In genomic region chr5:125159293-125159692, GRCm38 (mm10) we compare ENCODE assay signal across 9 mouse cellular contexts. TPM values are rescaled to one million over a fixed set of nuclear protein-coding genes. Genes with fewer than 3 reads are reported as not detected.
DNase-seq lines count a peak whose midpoint lies in the region; ATAC-seq and TF ChIP-seq lines count a peak whose summit lies in the region.
"Had no signal": no experiment of that assay in that cellular context is flagged by ENCODE, and none has a peak within 500 bp of the region (broad histone marks: within the 10 kb centered on the region; RNA-seq: fewer than 3 reads in every experiment).

No protein-coding gene starts in this region.

- no peaks in the 10 kb centered on the region for H3K27me3 ChIP-seq in forebrain, embryonic 10.5 days (ENCODE audit: poor library complexity, severe bottlenecking)
- no peaks in the 10 kb centered on the region for H3K27me3 ChIP-seq in heart, embryonic 16.5 days (ENCODE audit: control insufficient read depth, insufficient read depth, low read length)
- no peaks in the 10 kb centered on the region for H3K27me3 ChIP-seq in midbrain, embryonic 11.5 days (ENCODE audit: control insufficient read depth, insufficient read depth, low read length)

- 14% methylated on average over 12 of the region's 12 CpGs for whole genome bisulfite sequencing in forebrain, embryonic 10.5 days
- 5% methylated on average over 12 of the region's 12 CpGs for WGBS in heart, embryonic 16.5 days
- 14% methylated on average over 12 of the region's 12 CpGs for WGBS in midbrain, embryonic 11.5 days

- peak overlapping the region; percentile 58; the same call in 1 of the 2 replicates for H3K9ac ChIP-seq in ES-E14 (ENCODE audit: insufficient read depth, low read depth, low read length, poor library complexity, severe bottlenecking)
- peak overlapping the region; percentile 31 for H3K9ac ChIP-seq in heart, embryonic 16.5 days (ENCODE audit: low read length)
- H3K9ac ChIP-seq in midbrain, embryonic 11.5 days (ENCODE audit: low read length), result peak overlapping the region; percentile 39; the same call in 1 of the 2 replicates

- in situ Hi-C loops in ES-E14 (cut with MboI; ENCODE audit: low sequenced_read_pairs in 2 of 2, unreplicated experiment in 2 of 2), result no loop called here

- H3K9me3 ChIP-seq in ES-E14 (ENCODE audit: control insufficient read depth, insufficient read depth, low read depth, low read length), result no peaks in the 10 kb centered on the region
- no peaks in the 10 kb centered on the region for H3K9me3 ChIP-seq in forebrain, embryonic 10.5 days
- H3K9me3 ChIP-seq in heart, embryonic 16.5 days (replicated peaks; ENCODE audit: control insufficient read depth, low read length), result no peaks in the 10 kb centered on the region
- H3K9me3 ChIP-seq in midbrain, embryonic 11.5 days (ENCODE audit: control insufficient read depth, low read length), result no peaks in the 10 kb centered on the region

- DNase-seq in ES-E14 (ENCODE audit: low read depth, low spot score), result no peak
- DNase-seq in adrenal gland, postnatal 36 days, result peak; percentile 89 to 91
- DNase-seq in forebrain, embryonic 10.5 days (ENCODE audit: extremely low spot score, low spot score), result peak; percentile 59
- DNase-seq in kidney, postnatal 14 days, result peak; percentile 90
- DNase-seq in midbrain, embryonic 11.5 days (ENCODE audit: low spot score, missing footprints), result peak; percentile 92
- peak; percentile 48 for DNase-seq in yolk sac, embryonic 10.5 days (ENCODE audit: low spot score)

- H3K4me3 ChIP-seq in ES-E14 (ENCODE audit: insufficient read depth in 1 of 2, low read depth in 1 of 2, low read length in 2 of 2, poor library complexity in 1 of 2, severe bottlenecking in 1 of 2), result peak overlapping the region; percentile 37 to 41; a peak in 3 of 4 replicates
- peak overlapping the region; percentile 35 for H3K4me3 ChIP-seq in forebrain, embryonic 10.5 days
- no peak overlapping the region for H3K4me3 ChIP-seq in heart, embryonic 16.5 days (ENCODE audit: low read length)
- no peak overlapping the region for H3K4me3 ChIP-seq in midbrain, embryonic 11.5 days (ENCODE audit: low read depth, low read length)
- H3K4me3 ChIP-seq: erythroblast, embryonic 14.5 days had no signal

- ATAC-seq in heart, embryonic 16.5 days (replicated peaks; ENCODE audit: extremely low read depth, insufficient read depth, low FRiP score), result peak; percentile 66
- ATAC-seq in midbrain, embryonic 11.5 days (ENCODE audit: low FRiP score), result peak; percentile 71
- no peak for ATAC-seq in monocyte, adult 5-6 weeks (replicated peaks; ENCODE audit: insufficient number of reproducible peaks, low FRiP score, low TSS enrichment, poor library complexity, severe bottlenecking)

- H3K4me2 ChIP-seq in heart, embryonic 16.5 days (ENCODE audit: low read depth, low read length), result peak overlapping the region; percentile 54
- H3K4me2 ChIP-seq in midbrain, embryonic 11.5 days, result peak overlapping the region; percentile 8; the same call in 1 of the 2 replicates

- no peak overlapping the region for H3K27ac ChIP-seq in ES-E14 (ENCODE audit: insufficient read depth, low read depth, low read length, poor library complexity, severe bottlenecking)
- H3K27ac ChIP-seq in forebrain, embryonic 10.5 days, result peak overlapping the region; percentile 86
- peak overlapping the region; percentile 70 for H3K27ac ChIP-seq in heart, embryonic 16.5 days (ENCODE audit: low read length)
- H3K27ac ChIP-seq in midbrain, embryonic 11.5 days (ENCODE audit: low read depth, low read length), result peak overlapping the region; percentile 74

- H3K36me3 ChIP-seq in ES-E14 (ENCODE audit: control insufficient read depth, insufficient read depth, low read length, poor library complexity, severe bottlenecking), result no peaks in the 10 kb centered on the region; the same call in 1 of the 2 replicates
- H3K36me3 ChIP-seq in forebrain, embryonic 10.5 days (replicated peaks), result peaks cover 7% of the 10 kb centered on the region
- no peaks in the 10 kb centered on the region for H3K36me3 ChIP-seq in heart, embryonic 16.5 days (ENCODE audit: control insufficient read depth, insufficient read depth)
- no peaks in the 10 kb centered on the region for H3K36me3 ChIP-seq in midbrain, embryonic 11.5 days (ENCODE audit: control insufficient read depth, insufficient read depth, low read length)

- H3K4me1 ChIP-seq in ES-E14 (ENCODE audit: control insufficient read depth in 2 of 2, insufficient read depth in 2 of 2, low read length in 2 of 2, poor library complexity in 1 of 2), result peaks cover 10 to 71% of the 10 kb centered on the region in 2 experiments; a peak in 3 of 4 replicates
- H3K4me1 ChIP-seq in forebrain, embryonic 10.5 days, result peaks cover 94% of the 10 kb centered on the region
- H3K4me1 ChIP-seq in heart, embryonic 16.5 days (ENCODE audit: control insufficient read depth, insufficient read depth, low read length), result peaks cover 63% of the 10 kb centered on the region
- H3K4me1 ChIP-seq in midbrain, embryonic 11.5 days (ENCODE audit: control insufficient read depth, insufficient read depth, low read length), result peaks cover 81% of the 10 kb centered on the region

TF ChIP-seq in ES-E14, 5 proteins besides CTCF, POLR2A, EP300 and RAD21:
- no peak for TF ChIP-seq ZNF384 (IDR thresholded peaks at IDR 0.05; ENCODE audit: low read depth, low read length)
- TF ChIP-seq MAFK (IDR thresholded peaks at IDR 0.05; ENCODE audit: insufficient read depth, low read depth, low read length), result no peak
- no peak for TF ChIP-seq HCFC1 (IDR thresholded peaks at IDR 0.05; ENCODE audit: borderline replicate concordance, insufficient read depth, low read length)
- TF ChIP-seq CHD2 (IDR thresholded peaks at IDR 0.05; ENCODE audit: low read depth, low read length), result no peak
- no peak for TF ChIP-seq ZC3H11A (IDR thresholded peaks at IDR 0.05; ENCODE audit: borderline replicate concordance, low read depth, low read length)

RNA-seq across cellular contexts. Expression of gene Ncor2, which starts 19.7 kb away (rescaled TPM):
- 19.8 and 19.9 TPM in 2 replicates for total RNA-seq in ES-E14 (2012; rRNA removed)
- 100 to 1,000 TPM; 217 to 310 TPM for total RNA-seq in adrenal gland, postnatal 36 days (2021)
- polyA plus RNA-seq in forebrain, embryonic 10.5 days (2016; fragmentation: Nextera tagmentation; extraction: Ambion mirVana), result 15.7 and 17.8 TPM in 2 replicates
- polyA plus RNA-seq in heart, embryonic 16.5 days (2015; fragmentation: Nextera tagmentation; extraction: Ambion mirVana), result 17.6 and 19.1 TPM in 2 replicates
- polyA plus RNA-seq in midbrain, embryonic 11.5 days (2014; fragmentation: Nextera tagmentation; extraction: Ambion mirVana), result 13.4 and 14.7 TPM in 2 replicates
- total RNA-seq in monocyte, adult 5-6 weeks (2017), result 14.4 to 63.8 TPM (median 24.3 TPM) in 3 replicates

Comparison
In these comparisons a context has a peak if more than half of its experiments do, and no peak if none do; other contexts are left out.
1. H3K4me3 ChIP-seq: peak in ES-E14 (2 of 2) and forebrain, embryonic 10.5 days (single experiment); none in heart, embryonic 16.5 days (single experiment) and midbrain, embryonic 11.5 days (single experiment).
2. Peak in every context shown above with its lines, with median percentiles within 50 percentile points of each other: H3K9ac ChIP-seq.